Mouse (Mus musculus): Measurements from ENCODE around the gene Kif13a. TPM values are rescaled to one million over a fixed set of nuclear protein-coding genes. Genes with fewer than 3 reads are reported as not detected.

Kif13a gene
- polyA plus RNA-seq, 1 experiment from 2014 or later, result 30.6 TPM

DNA sequence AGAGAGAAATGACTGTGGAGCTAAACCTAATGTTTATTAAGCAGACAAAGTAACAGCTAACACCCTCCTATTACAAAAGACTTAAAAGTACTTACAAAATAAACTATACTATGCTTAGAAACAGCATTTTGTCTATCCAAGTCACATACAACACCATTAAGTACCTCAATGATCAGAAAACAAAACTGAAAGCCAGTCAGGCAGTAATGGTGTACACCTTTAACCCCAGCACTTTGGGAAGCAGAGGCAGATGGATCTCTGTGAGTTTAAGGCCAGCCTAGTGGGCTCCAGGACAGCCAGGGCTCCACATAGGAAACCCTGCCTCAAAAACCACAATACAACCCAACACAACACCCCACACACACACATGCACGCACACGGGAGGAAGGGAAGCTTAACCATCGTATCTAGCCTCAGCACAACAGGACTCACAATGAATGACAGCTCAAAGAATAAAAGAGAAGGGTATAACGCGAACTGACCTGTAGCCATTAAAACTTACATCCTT is 210.7 kb downstream of the Kif13a start:
- H3K9ac ChIP-seq, result no peak overlapping the region
- no peak overlapping the region for H3K4me2 ChIP-seq
- no peaks in the 10 kb centered on the region for H3K27me3 ChIP-seq
- H3K4me3 ChIP-seq, result no peak overlapping the region
- ATAC-seq (ENCODE audit: borderline replicate concordance, extremely low read depth, low FRiP score, low TSS enrichment), result no peak
- H3K9me3 ChIP-seq, result no peaks in the 10 kb centered on the region
- H3K36me3 ChIP-seq, result peaks cover 11% of the 10 kb centered on the region
- no peak overlapping the region for H3K27ac ChIP-seq
- 86% methylated on average over 5 of the region's 5 CpGs for WGBS
- H3K4me1 ChIP-seq, result 0 out of 2 replicates have a peak, but pooled peaks cover 2% of the 10 kb centered on the region

DNA sequence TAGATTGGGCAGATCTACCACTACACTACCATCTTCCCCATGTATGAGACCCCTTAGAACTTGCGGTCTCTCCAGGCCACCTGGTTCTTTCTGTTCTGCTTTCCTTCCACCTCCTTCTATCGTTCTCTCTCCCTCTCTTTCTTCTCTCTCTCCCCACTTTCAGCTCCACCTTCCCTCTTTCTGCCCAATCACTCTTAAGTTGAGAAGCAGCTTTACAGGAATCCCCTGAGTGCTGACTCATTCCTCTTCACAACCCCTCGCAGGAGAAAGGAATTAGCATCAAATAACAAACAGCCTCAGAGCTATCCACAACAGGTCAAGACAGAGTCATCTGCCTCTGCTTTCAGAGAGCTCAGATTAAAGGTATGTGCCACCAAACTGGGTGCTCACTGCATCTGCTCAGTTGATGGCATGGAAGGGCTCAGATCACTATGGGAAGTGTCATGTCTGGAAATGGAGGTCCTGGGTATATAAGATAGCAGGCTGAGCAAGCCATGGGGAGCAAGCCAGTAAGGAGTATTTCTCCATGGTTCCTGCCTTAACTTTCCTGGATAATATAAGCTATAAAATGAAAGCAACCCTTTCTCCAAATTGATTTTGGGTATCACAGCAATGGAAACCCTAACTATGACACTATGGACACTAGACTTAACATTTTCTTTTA is 213.6 kb downstream of the Kif13a start:
- 0 out of 2 replicates have a peak, but pooled peaks cover 2% of the 10 kb centered on the region for H3K4me1 ChIP-seq
- no peak for ATAC-seq (ENCODE audit: borderline replicate concordance, extremely low read depth, low FRiP score, low TSS enrichment)
- peaks cover 32% of the 10 kb centered on the region for H3K36me3 ChIP-seq
- H3K4me3 ChIP-seq, result no peak overlapping the region
- WGBS, result 61% methylated on average over 3 of the region's 3 CpGs
- no peak overlapping the region for H3K4me2 ChIP-seq
- no peaks in the 10 kb centered on the region for H3K9me3 ChIP-seq
- no peak overlapping the region for H3K9ac ChIP-seq
- no peak overlapping the region for H3K27ac ChIP-seq
- no peaks in the 10 kb centered on the region for H3K27me3 ChIP-seq

DNA sequence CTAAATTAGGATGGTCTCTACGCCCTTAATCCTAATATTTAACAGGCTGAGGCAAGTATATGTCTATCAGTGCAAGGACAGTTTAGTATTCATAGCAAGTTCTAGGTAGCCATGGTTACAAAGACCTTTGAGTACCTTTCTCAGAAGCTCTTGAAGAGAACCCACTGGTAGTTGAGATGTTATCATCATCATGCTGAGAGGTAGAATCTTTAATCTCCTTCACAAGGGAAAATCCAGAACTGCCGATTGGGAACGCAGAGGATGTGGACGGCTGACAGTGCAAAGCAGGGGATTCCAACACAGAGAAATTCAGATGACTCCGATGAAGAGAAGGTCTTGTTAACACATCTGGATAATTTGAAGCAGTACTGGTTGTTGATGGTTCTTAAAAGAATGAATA is 216.2 kb downstream of the Kif13a start:
- Histone ChIP-seq H3K4me1 (no peaks in the 10 kb centered on the region), H3K4me2 (no peak overlapping the region), H3K36me3 (peaks cover 45% of the 10 kb centered on the region), H3K4me3 (no peak overlapping the region), H3K9ac (no peak overlapping the region), H3K27ac (no peak overlapping the region), H3K27me3 (no peaks in the 10 kb centered on the region), H3K9me3 (no peaks in the 10 kb centered on the region)
- 91% methylated on average over 5 of the region's 5 CpGs for WGBS
- no peak for ATAC-seq (ENCODE audit: borderline replicate concordance, extremely low read depth, low FRiP score, low TSS enrichment)

DNA sequence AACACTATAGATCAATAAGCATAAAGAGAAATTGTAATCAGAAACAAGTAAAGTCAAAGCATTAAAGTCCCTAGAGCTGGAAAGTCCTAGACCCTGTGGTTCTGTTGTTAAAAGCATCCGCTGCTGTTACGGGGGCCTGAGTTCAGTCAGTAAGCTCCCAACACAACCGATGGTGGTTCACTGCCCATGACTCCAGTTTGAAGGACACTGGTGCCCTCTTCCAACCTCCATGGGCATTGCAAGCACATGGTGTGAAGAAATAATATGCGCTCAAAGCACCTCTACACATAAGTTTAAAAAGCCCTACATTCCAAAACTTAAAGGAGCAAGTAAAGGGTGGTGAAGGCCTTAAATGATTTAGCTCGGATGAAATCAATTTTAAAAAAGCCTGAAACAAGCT is 226.5 kb downstream of the Kif13a start:
- Histone ChIP-seq H3K9me3 (no peaks in the 10 kb centered on the region), H3K36me3 (peaks cover 19% of the 10 kb centered on the region; the same call in 1 of the 2 replicates), H3K4me2 (no peak overlapping the region), H3K4me1 (no peaks in the 10 kb centered on the region), H3K27me3 (no peaks in the 10 kb centered on the region), H3K27ac (no peak overlapping the region), H3K4me3 (no peak overlapping the region), H3K9ac (no peak overlapping the region)
- WGBS, result 78% methylated on average over 5 of the region's 5 CpGs
- no peak for ATAC-seq (ENCODE audit: borderline replicate concordance, extremely low read depth, low FRiP score, low TSS enrichment)

DNA sequence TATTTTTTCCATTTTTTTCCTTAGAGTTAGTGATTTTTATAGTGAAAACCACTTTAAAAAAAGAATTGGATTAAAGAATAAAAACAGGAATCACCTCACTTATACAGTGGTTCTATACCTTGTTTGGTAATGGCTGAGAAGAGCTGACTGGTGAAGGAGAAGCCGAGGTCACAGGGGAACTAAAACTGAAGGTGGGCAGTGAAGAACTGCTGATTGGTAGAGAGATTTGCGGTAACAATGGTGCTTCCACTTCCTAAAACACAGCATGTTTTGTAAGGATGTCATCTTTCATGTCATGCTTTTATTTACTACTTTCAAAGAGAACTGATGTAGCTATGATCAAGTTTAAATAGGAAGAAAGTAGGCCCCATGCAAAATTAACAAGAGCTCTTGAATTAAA is 228.2 kb downstream of the Kif13a start:
- Histone ChIP-seq H3K27ac (no peak overlapping the region), H3K4me3 (no peak overlapping the region), H3K4me2 (no peak overlapping the region), H3K9ac (no peak overlapping the region), H3K4me1 (0 out of 2 replicates have a peak, but pooled peaks cover 3% of the 10 kb centered on the region), H3K9me3 (no peaks in the 10 kb centered on the region), H3K36me3 (peaks cover 21% of the 10 kb centered on the region), H3K27me3 (no peaks in the 10 kb centered on the region)
- no peak for ATAC-seq (ENCODE audit: borderline replicate concordance, extremely low read depth, low FRiP score, low TSS enrichment)
- 86% methylated on average over 2 of the region's 2 CpGs for WGBS

DNA sequence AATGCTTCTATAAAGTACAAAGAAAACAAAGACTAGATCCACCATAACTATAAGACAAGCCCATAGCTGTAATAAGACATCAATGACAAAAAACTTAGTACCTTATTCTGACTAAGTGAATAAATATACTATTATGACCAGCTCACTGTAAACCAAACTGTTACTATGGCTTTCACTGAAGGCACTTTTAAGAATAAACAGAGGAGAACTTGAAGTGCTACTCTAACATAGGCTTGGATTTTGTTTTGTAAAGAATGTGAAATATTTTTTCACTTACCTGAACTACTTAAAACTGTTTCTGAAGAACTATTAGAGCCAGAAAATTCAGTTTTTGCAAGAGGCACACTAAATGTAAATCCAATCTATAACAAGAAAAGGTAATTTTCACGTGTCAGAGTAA is 230.3 kb downstream of the Kif13a start:
- Histone ChIP-seq H3K27ac (no peak overlapping the region), H3K4me1 (0 out of 2 replicates have a peak, but pooled peaks cover 4% of the 10 kb centered on the region), H3K9me3 (no peaks in the 10 kb centered on the region), H3K9ac (no peak overlapping the region), H3K27me3 (no peaks in the 10 kb centered on the region), H3K4me2 (no peak overlapping the region), H3K36me3 (peaks cover 31% of the 10 kb centered on the region), H3K4me3 (no peak overlapping the region)
- ATAC-seq (ENCODE audit: borderline replicate concordance, extremely low read depth, low FRiP score, low TSS enrichment), result no peak
- WGBS, result 82% methylated on average over 1 of the region's 1 CpGs

Other genes with a start within 250 kb of the Kif13a start
- gene Nup153, start 201.9 kb downstream of the Kif13a start, polyA plus RNA-seq (2015; fragmentation: Nextera tagmentation; extraction: Ambion mirVana), result 24.0 and 25.6 TPM in 2 replicates
- gene Nhlrc1, start 85.0 kb upstream of the Kif13a start, polyA plus RNA-seq (2015; fragmentation: Nextera tagmentation; extraction: Ambion mirVana), result 3.4 and 4.3 TPM in 2 replicates
- gene Kdm1b, start 113.6 kb upstream of the Kif13a start, polyA plus RNA-seq (2015; fragmentation: Nextera tagmentation; extraction: Ambion mirVana), result 9.8 and 10.5 TPM in 2 replicates
- 22.2 and 23.8 TPM in 2 replicates for gene Tpmt, start 114.9 kb upstream of the Kif13a start, polyA plus RNA-seq (2015; fragmentation: Nextera tagmentation; extraction: Ambion mirVana)
- gene Dek, start 176.3 kb upstream of the Kif13a start, polyA plus RNA-seq (2015; fragmentation: Nextera tagmentation; extraction: Ambion mirVana), result 307 and 327 TPM in 2 replicates
- 1.1 and 1.3 TPM in 2 replicates for gene Rnf144b, start 192.8 kb upstream of the Kif13a start, polyA plus RNA-seq (2015; fragmentation: Nextera tagmentation; extraction: Ambion mirVana)